In genomic region chr8:5285708-5286161, GRCm38 (mm10) we compare ENCODE assay signal across 10 mouse cellular contexts.
DNase-seq lines count a peak whose midpoint lies in the region; ATAC-seq lines count a peak whose summit lies in the region.
"Had no signal": no experiment of that assay in that cellular context is flagged by ENCODE, and none has a peak within 500 bp of the region (broad histone marks: within the 10 kb centered on the region; RNA-seq: fewer than 3 reads in every experiment).

No protein-coding gene starts in this region.

- ATAC-seq in midbrain, embryonic 13.5 days: peak; percentile 80
- no peak; the same call in 1 of the 2 replicates for ATAC-seq in midbrain, embryonic 15.5 days (replicated peaks)
- ATAC-seq in limb, embryonic 11.5 days (ENCODE audit: insufficient number of reproducible peaks, low FRiP score, low TSS enrichment, low read depth): 0 out of 2 replicates have a peak, but pooled peaks have one; percentile 31
- ATAC-seq in CD4-positive, CD25-positive, alpha-beta regulatory T cell, adult 4 months: no peak

- no peak overlapping the region for H3K4me2 ChIP-seq in midbrain, embryonic 13.5 days (replicated peaks)
- H3K4me2 ChIP-seq in midbrain, embryonic 15.5 days: no peak overlapping the region
- H3K4me2 ChIP-seq in limb, embryonic 11.5 days (ENCODE audit: low read depth, severe bottlenecking): no peak overlapping the region
- H3K4me2 ChIP-seq: liver, embryonic 13.5 days had no signal

- H3K27me3 ChIP-seq in midbrain, embryonic 13.5 days: no peaks in the 10 kb centered on the region
- no peaks in the 10 kb centered on the region for H3K27me3 ChIP-seq in midbrain, embryonic 15.5 days (replicated peaks)
- H3K27me3 ChIP-seq in embryonic facial prominence, embryonic 10.5 days (replicated peaks; ENCODE audit: low read depth, poor library complexity, severe bottlenecking): no peaks in the 10 kb centered on the region
- no peaks in the 10 kb centered on the region for H3K27me3 ChIP-seq in limb, embryonic 11.5 days (ENCODE audit: control insufficient read depth, insufficient read depth, low read length)
- H3K27me3 ChIP-seq: liver, embryonic 13.5 days had no signal

- no peak overlapping the region for H3K9ac ChIP-seq in midbrain, embryonic 13.5 days (replicated peaks)
- no peak overlapping the region for H3K9ac ChIP-seq in midbrain, embryonic 15.5 days
- no peak overlapping the region for H3K9ac ChIP-seq in limb, embryonic 11.5 days (ENCODE audit: low read length)
- H3K9ac ChIP-seq: liver, embryonic 13.5 days had no signal

- WGBS in midbrain, embryonic 13.5 days: 54% methylated on average over 5 of the region's 5 CpGs
- 56% methylated on average over 5 of the region's 5 CpGs for WGBS in midbrain, embryonic 15.5 days
- 33% methylated on average over 5 of the region's 5 CpGs for WGBS in embryonic facial prominence, embryonic 10.5 days
- WGBS in limb, embryonic 11.5 days: 12% methylated on average over 5 of the region's 5 CpGs

- no peak overlapping the region for H3K4me3 ChIP-seq in midbrain, embryonic 13.5 days (replicated peaks)
- H3K4me3 ChIP-seq in midbrain, embryonic 15.5 days: no peak overlapping the region
- no peak overlapping the region for H3K4me3 ChIP-seq in embryonic facial prominence, embryonic 10.5 days
- H3K4me3 ChIP-seq in limb, embryonic 11.5 days (ENCODE audit: low read depth, low read length): no peak overlapping the region
- H3K4me3 ChIP-seq: liver, embryonic 13.5 days had no signal

- no peak overlapping the region for H3K27ac ChIP-seq in midbrain, embryonic 13.5 days
- no peak overlapping the region for H3K27ac ChIP-seq in midbrain, embryonic 15.5 days
- H3K27ac ChIP-seq in embryonic facial prominence, embryonic 10.5 days (replicated peaks): 0 out of 2 replicates have a peak overlapping the region, but pooled peaks have one; percentile 30
- H3K27ac ChIP-seq in limb, embryonic 11.5 days (replicated peaks; ENCODE audit: low read depth, low read length): no peak overlapping the region
- H3K27ac ChIP-seq: liver, embryonic 13.5 days had no signal

- H3K9me3 ChIP-seq in midbrain, embryonic 13.5 days: no peaks in the 10 kb centered on the region
- H3K9me3 ChIP-seq in midbrain, embryonic 15.5 days: no peaks in the 10 kb centered on the region
- no peaks in the 10 kb centered on the region for H3K9me3 ChIP-seq in embryonic facial prominence, embryonic 10.5 days
- no peaks in the 10 kb centered on the region for H3K9me3 ChIP-seq in limb, embryonic 11.5 days (ENCODE audit: control insufficient read depth, low read length)
- H3K9me3 ChIP-seq: liver, embryonic 13.5 days had no signal

- peak; percentile 54 for DNase-seq in embryonic facial prominence, embryonic 10.5 days (ENCODE audit: low spot score)
- DNase-seq in limb, embryonic 11.5 days (ENCODE audit: low spot score): peak; percentile 32
- no peak for DNase-seq in thymus, postnatal 0 days (ENCODE audit: low spot score)
- no peak for DNase-seq in ovary, postnatal 10 days (ENCODE audit: low spot score)
- DNase-seq in c-Kit-positive CD71-positive TER-119-positive erythroid progenitor cells, embryonic 14.5 days (ENCODE audit: low spot score): no peak
- DNase-seq: liver, embryonic 13.5 days; thymus, adult 2 months had no signal

- no peaks in the 10 kb centered on the region for H3K36me3 ChIP-seq in midbrain, embryonic 13.5 days
- H3K36me3 ChIP-seq in midbrain, embryonic 15.5 days (replicated peaks): no peaks in the 10 kb centered on the region
- H3K36me3 ChIP-seq in embryonic facial prominence, embryonic 10.5 days (replicated peaks): no peaks in the 10 kb centered on the region
- no peaks in the 10 kb centered on the region for H3K36me3 ChIP-seq in limb, embryonic 11.5 days (ENCODE audit: control insufficient read depth, insufficient read depth, low read length)
- H3K36me3 ChIP-seq: liver, embryonic 13.5 days had no signal

- H3K4me1 ChIP-seq in midbrain, embryonic 13.5 days (replicated peaks): peaks cover 7% of the 10 kb centered on the region
- H3K4me1 ChIP-seq in midbrain, embryonic 15.5 days: no peaks in the 10 kb centered on the region
- H3K4me1 ChIP-seq in embryonic facial prominence, embryonic 10.5 days: peaks cover 25% of the 10 kb centered on the region
- no peaks in the 10 kb centered on the region for H3K4me1 ChIP-seq in limb, embryonic 11.5 days (ENCODE audit: control insufficient read depth, insufficient read depth, low read length)
- H3K4me1 ChIP-seq: liver, embryonic 13.5 days had no signal

Comparison
In these comparisons a context has a peak if more than half of its experiments do, and no peak if none do; other contexts are left out.
1. ATAC-seq: peak in midbrain, embryonic 13.5 days (single experiment) and limb, embryonic 11.5 days (single experiment); none in midbrain, embryonic 15.5 days (single experiment) and CD4-positive, CD25-positive, alpha-beta regulatory T cell, adult 4 months (single experiment).
2. DNase-seq: peak in embryonic facial prominence, embryonic 10.5 days (single experiment) and limb, embryonic 11.5 days (single experiment); none in thymus, postnatal 0 days (single experiment), ovary, postnatal 10 days (single experiment) and c-Kit-positive CD71-positive TER-119-positive erythroid progenitor cells, embryonic 14.5 days (single experiment).